8 mouse cellular contexts compared by ENCODE assay signal in genomic region chr4:83656571-83656970, GRCm38 (mm10).
DNase-seq lines count a peak whose midpoint lies in the region; ATAC-seq lines count a peak whose summit lies in the region.

No protein-coding gene starts in this region.

- no peaks in the 10 kb centered on the region for H3K9me3 ChIP-seq in liver, embryonic 11.5 days (ENCODE audit: control insufficient read depth, low read length)
- no peaks in the 10 kb centered on the region for H3K9me3 ChIP-seq in forebrain, embryonic 10.5 days
- no peaks in the 10 kb centered on the region for H3K9me3 ChIP-seq in midbrain, embryonic 13.5 days

- no peak for ATAC-seq in liver, embryonic 11.5 days (replicated peaks; ENCODE audit: low FRiP score)
- ATAC-seq in midbrain, embryonic 13.5 days = peak; percentile 91
- no peak for ATAC-seq in frontal cortex, adult (ENCODE audit: low TSS enrichment)

- no peak overlapping the region for H3K4me2 ChIP-seq in liver, embryonic 11.5 days
- H3K4me2 ChIP-seq in midbrain, embryonic 13.5 days (replicated peaks) = peak overlapping the region; percentile 47

- H3K4me1 ChIP-seq in liver, embryonic 11.5 days (replicated peaks; ENCODE audit: control insufficient read depth, insufficient read depth, low read length) = no peaks in the 10 kb centered on the region
- peaks cover 24% of the 10 kb centered on the region for H3K4me1 ChIP-seq in forebrain, embryonic 10.5 days
- H3K4me1 ChIP-seq in midbrain, embryonic 13.5 days (replicated peaks) = peaks cover 16% of the 10 kb centered on the region

- no peaks in the 10 kb centered on the region for H3K36me3 ChIP-seq in liver, embryonic 11.5 days (ENCODE audit: control insufficient read depth, insufficient read depth, low read length)
- no peaks in the 10 kb centered on the region for H3K36me3 ChIP-seq in forebrain, embryonic 10.5 days (replicated peaks)
- H3K36me3 ChIP-seq in midbrain, embryonic 13.5 days = no peaks in the 10 kb centered on the region

- peak; percentile 15 for DNase-seq in liver
- no peak for DNase-seq in liver, embryonic 11.5 days (ENCODE audit: low spot score)
- DNase-seq in forebrain, embryonic 10.5 days (ENCODE audit: extremely low spot score, low spot score) = peak; percentile 36
- peak; percentile 32 for DNase-seq in kidney, adult 9 months
- no peak for DNase-seq in right cerebral cortex, postnatal 14 days
- no peak for DNase-seq in layer of hippocampus, adult 11-12 months (ENCODE audit: low spot score)

- no peak overlapping the region for H3K27ac ChIP-seq in liver, embryonic 11.5 days (ENCODE audit: low read depth, low read length)
- H3K27ac ChIP-seq in forebrain, embryonic 10.5 days = peak overlapping the region; percentile 62
- H3K27ac ChIP-seq in midbrain, embryonic 13.5 days = 0 out of 2 replicates have a peak overlapping the region, but pooled peaks have one; percentile 36

- H3K4me3 ChIP-seq in liver, embryonic 11.5 days (ENCODE audit: low read depth, low read length) = no peak overlapping the region
- peak overlapping the region; percentile 24 for H3K4me3 ChIP-seq in forebrain, embryonic 10.5 days
- peak overlapping the region; percentile 11; the same call in 1 of the 2 replicates for H3K4me3 ChIP-seq in midbrain, embryonic 13.5 days (replicated peaks)

- H3K9ac ChIP-seq in liver, embryonic 11.5 days (ENCODE audit: low read depth, low read length) = no peak overlapping the region
- peak overlapping the region; percentile 10; the same call in 1 of the 2 replicates for H3K9ac ChIP-seq in midbrain, embryonic 13.5 days (replicated peaks)

- 44% methylated on average over 10 of the region's 10 CpGs for WGBS in liver, embryonic 11.5 days
- WGBS in forebrain, embryonic 10.5 days = 6% methylated on average over 10 of the region's 10 CpGs
- 3% methylated on average over 10 of the region's 10 CpGs for WGBS in midbrain, embryonic 13.5 days

- no peaks in the 10 kb centered on the region for H3K27me3 ChIP-seq in liver, embryonic 11.5 days (replicated peaks; ENCODE audit: control insufficient read depth, insufficient read depth, low read length)
- no peaks in the 10 kb centered on the region for H3K27me3 ChIP-seq in forebrain, embryonic 10.5 days (ENCODE audit: poor library complexity, severe bottlenecking)
- 0 out of 2 replicates have a peak, but pooled peaks cover 3% of the 10 kb centered on the region for H3K27me3 ChIP-seq in midbrain, embryonic 13.5 days

Comparison
In these comparisons a context has a peak if more than half of its experiments do, and no peak if none do; other contexts are left out.
1. DNase-seq: peak in liver (single experiment), forebrain, embryonic 10.5 days (single experiment) and kidney, adult 9 months (single experiment); none in liver, embryonic 11.5 days (single experiment), right cerebral cortex, postnatal 14 days (single experiment) and layer of hippocampus, adult 11-12 months (single experiment).